Mouse (Mus musculus): ENCODE results near the gene Dapk2.

Gene Dapk2

GRCm38 (mm10) chr9:66231820-66232479, 73.9 kb downstream of the Dapk2 start:
- DNase-seq (ENCODE audit: low read depth, low spot score): no peak

GRCm38 (mm10) chr9:66236615-66237014, 78.6 kb downstream of the Dapk2 start:
- no peak for DNase-seq (ENCODE audit: low read depth, low spot score)

GRCm38 (mm10) chr9:66237742-66238141, 79.7 kb downstream of the Dapk2 start:
- no peak for DNase-seq (ENCODE audit: low read depth, low spot score)

GRCm38 (mm10) chr9:66239173-66239572, 81.2 kb downstream of the Dapk2 start:
- no peak for DNase-seq (ENCODE audit: low read depth, low spot score)

- no peak for DNase-seq (ENCODE audit: low read depth, low spot score)
These were observed 81.7 kb downstream of the Dapk2 start for GRCm38 (mm10) chr9:66239691-66240090.

GRCm38 (mm10) chr9:66240493-66240892, 82.5 kb downstream of the Dapk2 start:
- no peak for DNase-seq (ENCODE audit: low read depth, low spot score)

GRCm38 (mm10) chr9:66240991-66241390, 83.0 kb downstream of the Dapk2 start:
- DNase-seq (ENCODE audit: low read depth, low spot score): peak; percentile 22

- no peak for DNase-seq (ENCODE audit: low read depth, low spot score)
These were observed 83.7 kb downstream of the Dapk2 start for GRCm38 (mm10) chr9:66241722-66242121.

GRCm38 (mm10) chr9:66243240-66243639, 85.2 kb downstream of the Dapk2 start:
- DNase-seq (ENCODE audit: low read depth, low spot score): no peak

GRCm38 (mm10) chr9:66244079-66244478, 86.1 kb downstream of the Dapk2 start:
- no peak for DNase-seq (ENCODE audit: low read depth, low spot score)

GRCm38 (mm10) chr9:66245707-66246106, 87.7 kb downstream of the Dapk2 start:
- no peak for DNase-seq (ENCODE audit: low read depth, low spot score)

GRCm38 (mm10) chr9:66249281-66249680, 91.3 kb downstream of the Dapk2 start:
- DNase-seq (ENCODE audit: low read depth, low spot score): no peak

GRCm38 (mm10) chr9:66251159-66251691, 93.2 kb downstream of the Dapk2 start:
- no peak for DNase-seq (ENCODE audit: low read depth, low spot score)

- no peak for DNase-seq (ENCODE audit: low read depth, low spot score)
These were observed 103.7 kb downstream of the Dapk2 start for GRCm38 (mm10) chr9:66261741-66262140.

GRCm38 (mm10) chr9:66263701-66264100, 105.7 kb downstream of the Dapk2 start:
- no peak for DNase-seq (ENCODE audit: low read depth, low spot score)

GRCm38 (mm10) chr9:66265645-66266044, 107.6 kb downstream of the Dapk2 start:
- DNase-seq (ENCODE audit: low read depth, low spot score): no peak

GRCm38 (mm10) chr9:66266237-66267170, 108.5 kb downstream of the Dapk2 start:
- no peak for DNase-seq (ENCODE audit: low read depth, low spot score)

- DNase-seq (ENCODE audit: low read depth, low spot score): no peak
These were observed 110.8 kb downstream of the Dapk2 start for GRCm38 (mm10) chr9:66268804-66269203.

GRCm38 (mm10) chr9:66270038-66270437, 112.0 kb downstream of the Dapk2 start:
- DNase-seq (ENCODE audit: low read depth, low spot score): no peak

GRCm38 (mm10) chr9:66271726-66272125, 113.7 kb downstream of the Dapk2 start:
- no peak for DNase-seq (ENCODE audit: low read depth, low spot score)

- no peak for DNase-seq (ENCODE audit: low read depth, low spot score)
These were observed 115.6 kb downstream of the Dapk2 start for GRCm38 (mm10) chr9:66273632-66274031.

- DNase-seq (ENCODE audit: low read depth, low spot score): no peak
These were observed 116.6 kb downstream of the Dapk2 start for GRCm38 (mm10) chr9:66274657-66275056.
